Mouse (Mus musculus): ENCODE results near the gene Vegfb. TPM values are rescaled to one million over a fixed set of nuclear protein-coding genes. Genes with fewer than 3 reads are reported as not detected.

Vegfb gene
- total RNA-seq, 4 experiments from 2014 or later: 80.4 to 93.8 (median 90.1) TPM

GRCm38 (mm10) chr19:6941372-6942248 lies 45.8 kb downstream of the Vegfb start, which contains the start of gene Bad:
Gene Bad (plus strand): TSS chr19:6941861.
- peak; percentile 85 to 93 for DNase-seq (ENCODE audit: low spot score in 2 of 2)

- DNase-seq (ENCODE audit: low spot score in 2 of 2): no peak
Observed at GRCm38 (mm10) chr19:6940396-6941351, 46.8 kb downstream of the Vegfb start.

DNA sequence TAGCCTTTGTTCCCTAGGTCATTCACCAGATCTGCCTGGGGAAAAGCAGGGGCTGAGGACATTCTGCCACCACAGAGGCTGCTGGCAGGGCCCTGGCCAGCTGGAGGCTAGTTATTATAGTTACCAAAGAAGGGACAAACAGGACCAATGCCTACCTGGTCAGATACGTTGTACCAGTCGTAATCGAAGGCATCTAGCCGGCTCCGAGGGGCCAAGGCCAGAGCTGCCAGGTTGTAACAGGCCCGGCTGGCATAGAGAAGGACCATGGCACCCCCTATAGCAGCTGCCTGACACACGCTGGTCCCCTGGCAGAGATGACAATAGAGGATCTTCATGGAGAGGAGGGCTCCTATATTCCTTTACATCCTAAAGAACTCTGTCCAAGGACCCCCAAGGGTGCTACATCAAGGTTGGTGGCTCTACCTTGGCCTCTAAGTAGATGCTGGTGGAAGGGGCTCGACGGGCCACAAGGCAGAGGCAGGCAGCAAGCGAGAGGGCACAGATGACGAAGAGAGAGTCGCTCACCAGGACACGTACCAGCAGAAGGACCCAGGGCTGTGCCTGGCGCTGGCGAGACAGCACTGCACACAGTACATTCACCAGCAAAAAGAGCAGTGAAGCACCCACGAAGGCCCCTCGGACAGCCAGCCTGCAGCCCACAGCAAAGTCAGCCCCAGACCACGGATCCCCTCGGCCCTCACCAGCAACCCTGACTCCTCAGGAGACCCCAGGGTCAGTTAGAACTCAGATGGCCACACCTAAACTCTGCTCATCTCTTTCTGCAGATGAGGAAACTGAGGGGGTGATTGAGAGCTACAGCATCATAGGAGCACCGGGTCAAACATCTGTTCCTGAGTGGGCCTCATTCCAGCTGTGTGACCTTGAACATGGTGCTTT lies 48.1 kb downstream of the Vegfb start:
- DNase-seq (ENCODE audit: low spot score in 2 of 2): no peak

DNA sequence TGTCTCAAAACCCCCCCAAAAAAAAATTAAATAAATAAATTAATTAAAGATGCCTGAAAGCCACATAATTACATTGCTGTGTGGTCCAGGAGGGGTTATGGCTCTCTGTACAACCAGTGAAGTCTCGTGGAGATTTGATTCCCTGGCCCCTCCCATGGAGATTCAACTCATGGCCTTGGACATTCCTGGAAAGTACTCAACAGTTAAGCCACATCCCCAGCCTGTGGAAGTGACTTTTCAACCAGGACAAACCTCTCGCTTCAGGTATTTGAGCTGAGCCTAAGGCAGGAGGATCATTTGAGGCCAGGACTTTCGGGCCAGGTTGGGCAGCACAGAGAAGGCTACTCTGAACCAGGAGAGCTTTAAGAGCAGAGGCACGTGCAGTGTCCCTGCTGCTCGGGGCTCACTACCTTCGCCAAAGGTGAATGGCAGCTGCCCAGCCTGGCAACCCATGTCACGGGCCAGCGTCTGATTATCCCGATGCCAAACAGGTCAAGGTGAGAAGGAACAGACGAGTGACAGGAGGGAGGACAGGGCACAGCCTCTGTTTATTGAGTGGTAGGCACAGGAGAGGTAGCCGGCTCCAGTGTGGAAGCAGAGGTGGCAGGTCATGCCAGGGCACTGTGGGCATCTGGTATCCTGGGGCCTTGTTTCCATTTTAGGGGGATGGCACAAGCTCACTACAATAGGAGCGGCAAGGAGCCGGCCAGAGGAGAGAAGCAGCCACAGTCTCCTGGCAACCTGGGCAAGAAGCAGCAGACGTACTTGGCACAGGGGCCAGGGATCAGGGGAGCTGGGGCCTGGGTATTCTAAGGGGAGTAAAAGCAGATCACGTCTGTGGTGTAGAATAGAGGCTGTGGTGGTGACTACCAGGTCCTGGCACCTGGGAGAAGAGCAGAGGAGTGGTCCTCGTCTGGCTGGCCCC lies 49.6 kb downstream of the Vegfb start:
- DNase-seq (ENCODE audit: low spot score in 2 of 2): no peak

DNA sequence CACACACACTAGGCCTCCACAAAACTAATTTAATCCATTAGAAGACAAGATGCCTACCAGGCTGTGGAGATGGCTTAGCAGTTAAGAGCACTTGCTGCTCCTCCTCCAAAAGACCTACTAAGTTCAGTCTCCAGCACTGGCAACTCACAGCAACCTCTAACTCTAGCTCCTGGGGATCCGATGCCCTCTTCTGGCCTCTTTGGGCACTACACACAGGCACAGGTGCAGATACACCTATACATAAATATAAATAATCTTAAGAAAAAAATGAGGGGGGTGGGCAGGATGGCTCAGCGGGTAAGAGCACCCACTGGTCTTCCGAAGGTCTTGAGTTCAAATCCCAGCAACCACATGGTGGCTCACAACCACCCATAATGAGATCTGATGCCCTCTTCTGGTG lies 51.2 kb downstream of the Vegfb start:
- no peak for DNase-seq (ENCODE audit: low spot score in 2 of 2)

- no peak for DNase-seq (ENCODE audit: low spot score in 2 of 2)
Observed at GRCm38 (mm10) chr19:6934195-6934977, 53.1 kb downstream of the Vegfb start, which contains the start of gene Kcnk4. Gene Kcnk4 (minus strand): TSS chr19:6934515.

DNA sequence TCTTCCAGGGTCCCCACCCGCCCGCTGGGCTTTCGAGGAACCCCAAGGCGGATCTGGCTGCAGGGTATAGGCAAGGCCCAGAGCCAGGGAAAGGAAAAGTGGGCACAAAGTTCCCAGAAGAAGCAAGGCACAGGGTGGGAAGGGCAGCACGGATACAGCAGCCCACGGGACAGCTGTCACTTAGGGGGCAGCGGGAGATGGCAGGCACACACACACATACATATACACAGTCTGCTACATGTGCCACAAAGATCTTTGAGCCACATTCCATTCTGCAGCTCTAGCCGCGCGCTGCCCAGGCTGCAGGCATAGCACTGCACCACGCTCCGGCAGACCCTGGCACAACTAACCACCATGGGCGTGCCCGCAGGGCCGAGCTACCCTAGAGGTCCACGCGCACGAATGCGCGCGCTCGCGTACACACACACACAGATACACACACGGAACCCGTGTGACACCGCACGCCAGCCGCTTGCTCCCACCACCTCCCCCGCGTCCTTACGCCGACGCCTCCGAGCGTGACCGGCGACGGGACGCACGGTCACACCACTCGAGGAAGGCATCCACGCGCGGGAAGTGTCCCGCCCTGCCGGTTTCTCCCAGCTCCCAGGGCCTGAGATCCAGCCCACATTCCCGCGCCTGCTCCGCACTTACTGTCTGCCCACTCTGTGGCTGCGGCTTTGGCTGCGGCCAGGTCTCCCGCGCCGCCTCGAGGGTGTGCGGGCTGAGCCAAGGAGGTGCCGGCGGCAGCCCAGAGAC lies 53.8 kb downstream of the Vegfb start:
- DNase-seq (ENCODE audit: low spot score in 2 of 2): no peak

DNA sequence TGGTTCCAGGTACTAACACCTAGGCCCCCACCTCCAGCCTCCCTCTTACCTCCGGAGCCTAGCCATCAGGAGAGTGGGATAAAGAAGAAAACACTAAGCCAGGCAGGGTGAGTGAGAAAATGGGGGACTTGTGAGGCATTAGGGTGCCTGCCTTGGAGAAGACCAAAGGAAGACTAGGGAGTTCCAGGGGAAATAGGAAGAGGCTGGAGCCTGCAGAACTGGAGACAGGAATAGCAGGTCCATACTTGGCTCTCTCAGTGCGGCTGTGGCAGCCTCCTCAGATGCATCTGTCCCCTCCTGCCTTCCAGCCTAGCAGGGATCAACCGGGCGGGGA lies 54.4 kb downstream of the Vegfb start:
- no peak for DNase-seq (ENCODE audit: low spot score in 2 of 2)

Other genes with a start within 250 kb of the Vegfb start
- gene Rps6ka4, start 147.0 kb downstream of the Vegfb start, total RNA-seq (2022): 10 to 100 TPM; 33.7 to 42.9 (median 37.6) TPM
- 10 to 100 TPM in 3 of 4 experiments, 1 to 10 TPM in 1; 7.5 to 17.4 (median 12.6) TPM for gene Ccdc88b, start 129.4 kb downstream of the Vegfb start, total RNA-seq (2022)
- gene Trmt112, start 78.0 kb downstream of the Vegfb start, total RNA-seq (2022): 10 to 100 TPM; 40.3 to 53.0 (median 45.6) TPM
- gene Prdx5, start 77.5 kb downstream of the Vegfb start, total RNA-seq (2022): 100 to 1,000 TPM; 279 to 406 (median 342) TPM
- gene Esrra, start 65.8 kb downstream of the Vegfb start, total RNA-seq (2022): 10 to 100 TPM; 54.2 to 76.0 (median 64.8) TPM
- gene Catsperz, start 62.3 kb downstream of the Vegfb start, total RNA-seq (2022): 10 to 100 TPM; 10.4 to 11.4 (median 11.0) TPM
- gene Kcnk4, start 53.1 kb downstream of the Vegfb start, total RNA-seq (2022): 10 to 100 TPM; 13.4 to 23.1 (median 15.8) TPM
- gene Bad, start 45.8 kb downstream of the Vegfb start, total RNA-seq (2022): 10 to 100 TPM; 32.5 to 39.8 (median 37.3) TPM
- 100 to 1,000 TPM in 3 of 4 experiments, 10 to 100 TPM in 1; 92.5 to 107 (median 104) TPM for gene Gpr137, start 45.2 kb downstream of the Vegfb start, total RNA-seq (2022)
- 10 to 100 TPM; 55.4 to 81.1 (median 63.5) TPM for gene Ppp1r14b, start 12.7 kb downstream of the Vegfb start, total RNA-seq (2022)
- 10 to 100 TPM; 13.4 to 19.9 (median 18.0) TPM for gene Plcb3, start 11.2 kb downstream of the Vegfb start, total RNA-seq (2022)
- gene Fkbp2, start 7.2 kb downstream of the Vegfb start, total RNA-seq (2022): 100 to 1,000 TPM in 1 of 4 experiments, 10 to 100 TPM in 3; 63.5 to 104 (median 83.1) TPM
- 10 to 100 TPM; 26.1 to 29.9 (median 29.5) TPM for gene Dnajc4, start 4.9 kb upstream of the Vegfb start, total RNA-seq (2022)
- 10 to 100 TPM; 13.7 to 17.4 (median 14.2) TPM for gene Nudt22, start 8.5 kb upstream of the Vegfb start, total RNA-seq (2022)
- gene Trpt1, start 8.5 kb upstream of the Vegfb start, total RNA-seq (2022): 10 to 100 TPM; 16.5 to 20.8 (median 16.6) TPM
- gene Fermt3, start 31.8 kb upstream of the Vegfb start, total RNA-seq (2022): 10 to 100 TPM in 2 of 4 experiments, 1 to 10 TPM in 2; 3.7 to 17.8 (median 9.2) TPM
- gene Stip1, start 52.3 kb upstream of the Vegfb start, total RNA-seq (2022): 100 to 1,000 TPM; 155 to 228 (median 191) TPM
- gene Macrod1, start 69.2 kb upstream of the Vegfb start, total RNA-seq (2022): 10 to 100 TPM; 19.2 to 21.4 (median 20.1) TPM
- 10 to 100 TPM; 18.9 to 23.5 (median 21.5) TPM for gene Flrt1, start 118.1 kb upstream of the Vegfb start, total RNA-seq (2022)
- 100 to 1,000 TPM; 277 to 297 (median 291) TPM for gene Otub1, start 218.7 kb upstream of the Vegfb start, total RNA-seq (2022)
- gene Cox8a, start 230.0 kb upstream of the Vegfb start, total RNA-seq (2022): 1,000 to 10,000 TPM; 1,017 to 1,089 (median 1,062) TPM